Mouse (Mus musculus) midbrain, postnatal 0 days (tissue): Measurements from ENCODE around the gene Parp16. TPM values are rescaled to one million over a fixed set of nuclear protein-coding genes. Genes with fewer than 3 reads are reported as not detected.

Experiments used
- ATAC-seq: fragments of 200-750 bp; cut with Nextera tagmentation; 2 replicates; pipeline ENCODE4 v1.8.0; 2017; ENCODE audit warnings: moderate number of reproducible peaks, mild to moderate bottlenecking, moderate TSS enrichment, moderate library complexity; ENCODE audit not compliant: low FRiP score
- DNase-seq: peaks from one replicate; pipeline ENCODE4 v3.0.0-alpha.2; 2015; ENCODE audit warnings: low spot score
- H3K27ac ChIP-seq: fragments of 300-500 bp; sonication (generic); 2 replicates; pipeline ENCODE4 v1.5.1; 2014; ENCODE audit warnings: low read depth, mild to moderate bottlenecking, low read length, mixed read lengths
- H3K27me3 ChIP-seq: fragments of 300-500 bp; sonication (generic); 2 replicates; pipeline ENCODE4 v1.6.1; 2014; ENCODE audit warnings: low read length, control low read depth, mixed read lengths; ENCODE audit not compliant: insufficient read depth
- H3K36me3 ChIP-seq: fragments of 300-500 bp; sonication (generic); 2 replicates; pipeline ENCODE4 v1.6.1; 2014; ENCODE audit warnings: low read length, control low read depth, mixed read lengths; ENCODE audit not compliant: insufficient read depth
- H3K4me1 ChIP-seq: fragments of 300-500 bp; sonication (generic); 2 replicates; pipeline ENCODE4 v1.6.1; 2014; ENCODE audit warnings: mild to moderate bottlenecking, control low read depth, antibody characterized with exemption, low read length, mixed read lengths; ENCODE audit not compliant: insufficient read depth
- H3K4me2 ChIP-seq: fragments of 300-500 bp; sonication (generic); 2 replicates; pipeline ENCODE4 v1.6.1; 2014; ENCODE audit warnings: low read depth, mild to moderate bottlenecking, low read length, mixed read lengths; ENCODE audit not compliant: poor library complexity, severe bottlenecking
- H3K4me3 ChIP-seq: fragments of 300-500 bp; sonication (generic); 2 replicates; pipeline ENCODE4 v1.5.1; 2014; ENCODE audit warnings: low read depth, mild to moderate bottlenecking, low read length, moderate library complexity
- H3K9ac ChIP-seq: fragments of 300-500 bp; sonication (generic); replicated peaks from 2 replicates; pipeline ENCODE4 v1.6.1; 2014; ENCODE audit warnings: mild to moderate bottlenecking, low read length, moderate library complexity, mixed read lengths; ENCODE audit not compliant: poor library complexity, severe bottlenecking
- H3K9me3 ChIP-seq: fragments of 300-500 bp; sonication (generic); 2 replicates; pipeline ENCODE4 v1.6.1; 2016; ENCODE audit warnings: low read length, control low read depth
- CTCF ChIP-seq: IDR thresholded peaks from 2 replicates; pipeline ENCODE4 v1.5.1; 2016; ENCODE audit warnings: antibody characterized with exemption, mild to moderate bottlenecking
- WGBS: fragments of 180-500 bp; shearing (Covaris S2); extraction: QIAGEN DNeasy Blood & Tissue Kit; methylation state at CpG from one replicate; pipeline ENCODE4 v1.1.7; 2014; 5-methylcytosine and 5-hydroxymethylcytosine counted together
- polyA plus RNA-seq: library from polyadenylated mRNA; unstranded; fragments of >200 nt; fragmentation: Nextera tagmentation; extraction: Ambion mirVana; gene quantifications from 2 replicates; pipeline ENCODE4 v1.2.1, GENCODE M21; 2015
- total RNA-seq: library from RNA; depleted of rRNA; stranded (reverse); fragments of >200 nt; gene quantifications from 2 replicates; pipeline ENCODE4 v1.2.3, GENCODE M21; 2014; rRNA removed

Gene Parp16
- 7.5 and 8.0 TPM in 2 replicates for total RNA-seq
- polyA plus RNA-seq: 7.0 and 7.7 TPM in 2 replicates

DNA sequence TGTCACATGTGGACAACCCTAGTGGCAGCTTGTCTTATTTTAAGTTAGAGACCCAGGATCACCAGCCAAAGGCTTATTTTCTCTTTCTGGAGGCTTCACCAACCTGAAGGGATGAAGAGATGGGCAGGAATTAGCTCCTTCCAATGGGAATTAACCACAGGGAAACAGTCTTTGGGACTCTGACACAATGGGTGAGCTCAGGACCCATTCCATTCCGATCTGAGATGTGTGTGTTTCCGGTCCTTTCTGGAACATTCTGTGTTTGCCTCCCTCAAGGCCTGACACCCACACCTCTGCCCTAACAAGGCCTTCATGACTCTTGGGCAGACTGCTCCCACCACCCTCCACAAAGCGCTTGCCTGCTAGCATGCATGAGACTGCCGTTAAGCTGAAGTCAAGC is at the start of gene Parp16:
Gene Parp16, plus strand, starts transcription at position 301 of the 400 bp plus-strand sequence.
- Histone ChIP-seq H3K4me2 (0 out of 2 replicates have a peak within 1 kb of the TSS, but pooled peaks have one; percentile 5), H3K9ac (no peak within 1 kb of the TSS; the same call in 1 of the 2 replicates), H3K36me3 (no peaks in the 10 kb centered on the region), H3K4me3 (no peak within 1 kb of the TSS), H3K9me3 (no peaks in the 10 kb centered on the region), H3K27me3 (no peaks in the 10 kb centered on the region), H3K4me1 (0 out of 2 replicates have a peak, but pooled peaks cover 3% of the 10 kb centered on the region), H3K27ac (peak within 1 kb of the TSS; percentile 67)
- 75% methylated on average over 4 of the region's 4 CpGs for WGBS
- DNase-seq: no peak
- TF ChIP-seq CTCF: no peak
- ATAC-seq: no peak

DNA sequence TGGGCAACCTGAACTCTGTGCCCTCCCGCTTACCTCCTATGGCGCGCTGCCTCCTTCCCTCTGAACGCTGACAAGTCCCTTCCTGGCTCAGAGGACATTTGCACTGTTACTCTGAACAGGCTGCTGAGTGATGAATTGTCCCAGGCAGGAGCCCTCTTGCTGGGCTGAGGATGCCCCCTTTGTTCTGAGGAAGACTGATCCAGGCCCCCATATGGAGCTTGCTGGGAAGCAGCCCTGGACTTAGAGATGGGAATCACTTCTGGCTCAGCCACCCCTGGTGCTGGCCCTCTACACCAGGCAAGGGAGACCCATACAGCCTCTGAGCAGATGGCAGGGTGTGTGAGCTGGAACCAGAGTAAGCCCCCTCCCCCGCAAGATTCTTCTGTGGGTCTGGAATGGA is 49.2 kb upstream of the Parp16 start:
- Histone ChIP-seq H3K4me2 (no peak overlapping the region), H3K9ac (no peak overlapping the region), H3K4me3 (no peak overlapping the region), H3K36me3 (peaks cover 7% of the 10 kb centered on the region; the same call in 1 of the 2 replicates), H3K9me3 (no peaks in the 10 kb centered on the region), H3K27me3 (no peaks in the 10 kb centered on the region), H3K27ac (no peak overlapping the region), H3K4me1 (0 out of 2 replicates have a peak, but pooled peaks cover 4% of the 10 kb centered on the region)
- TF ChIP-seq CTCF: no peak
- ATAC-seq (no peak), DNase-seq (no peak)
- WGBS: 61% methylated on average over 5 of the region's 5 CpGs

DNA sequence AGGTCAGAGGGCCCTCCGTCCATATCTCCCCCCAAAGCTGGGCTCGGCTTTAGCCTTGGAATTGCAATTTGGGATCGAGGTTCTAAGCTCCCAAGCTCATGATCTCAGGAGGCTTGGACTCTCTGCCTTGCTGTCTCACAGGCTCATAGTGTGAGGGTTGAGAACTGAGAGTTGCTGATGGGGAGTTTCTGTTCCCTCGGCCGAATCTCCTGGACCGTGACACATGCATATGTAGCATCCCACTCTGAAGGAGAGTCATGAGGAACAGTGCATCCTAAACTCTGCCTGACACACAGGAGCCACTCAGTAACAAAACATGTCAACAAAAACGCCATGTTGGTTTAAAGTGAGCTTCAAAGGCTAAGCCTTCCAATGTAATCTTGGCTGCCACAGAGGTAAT is 46.6 kb upstream of the Parp16 start:
- Histone ChIP-seq H3K9ac (no peak overlapping the region), H3K9me3 (no peaks in the 10 kb centered on the region), H3K27me3 (no peaks in the 10 kb centered on the region), H3K36me3 (peaks cover 7% of the 10 kb centered on the region; the same call in 1 of the 2 replicates), H3K27ac (no peak overlapping the region), H3K4me3 (no peak overlapping the region), H3K4me1 (no peaks in the 10 kb centered on the region; the same call in 1 of the 2 replicates), H3K4me2 (no peak overlapping the region)
- WGBS: 70% methylated on average over 7 of the region's 7 CpGs
- TF ChIP-seq CTCF: no peak
- DNase-seq (no peak), ATAC-seq (no peak)

DNA sequence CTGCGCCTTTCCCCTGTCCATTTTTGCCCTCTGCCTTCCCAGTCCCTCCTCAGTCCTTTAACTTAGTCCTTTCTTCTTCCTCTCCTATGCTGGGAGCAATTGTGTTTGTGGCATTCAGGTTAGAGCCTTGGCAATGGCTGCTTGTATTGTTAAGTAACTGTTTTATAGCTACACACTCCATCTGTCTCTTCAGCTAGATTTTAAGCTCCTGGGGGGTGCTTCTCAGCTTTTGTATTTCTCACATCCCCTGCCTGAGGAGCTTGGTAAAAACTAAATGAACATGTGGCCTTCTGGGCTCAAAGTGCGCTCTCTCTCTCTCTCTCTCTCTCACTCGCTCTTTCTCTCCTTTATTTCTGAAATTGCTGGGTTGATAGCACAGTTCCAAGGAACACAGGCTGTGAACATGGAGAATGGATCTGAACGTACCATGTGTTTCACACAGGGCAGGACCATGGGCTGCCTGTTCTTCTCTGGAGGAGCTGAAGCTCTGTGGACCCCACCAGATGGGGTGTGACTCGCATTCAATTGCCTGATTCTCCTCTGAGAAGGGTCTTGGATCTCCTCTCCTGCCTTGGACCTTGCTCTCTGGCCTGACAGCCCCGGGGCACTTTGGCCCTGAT is 42.3 kb upstream of the Parp16 start:
- no peak overlapping the region for H3K4me2 ChIP-seq
- DNase-seq: no peak

DNA sequence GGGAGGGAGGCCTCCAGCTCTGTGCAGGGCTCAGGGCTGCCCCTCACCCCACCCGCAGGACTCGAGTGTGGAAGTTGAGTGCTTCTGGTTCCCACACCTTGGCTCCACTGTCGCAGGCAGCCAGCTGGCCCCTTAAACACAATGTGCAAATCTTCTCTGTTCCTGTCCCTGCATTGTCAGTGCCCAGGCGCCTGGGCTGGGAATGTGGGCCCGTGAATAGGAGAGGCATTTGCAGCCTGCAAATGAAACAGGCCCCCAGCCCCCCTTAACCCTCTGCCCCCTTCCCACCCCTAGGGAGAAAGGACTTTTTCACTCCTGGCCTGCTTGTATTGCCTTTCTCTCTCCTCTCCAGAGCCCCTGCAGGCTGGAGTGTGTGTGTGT is 41.8 kb upstream of the Parp16 start:
- DNase-seq (peak; percentile 39), ATAC-seq (peak; percentile 54; the same call in 1 of the 2 replicates)
- Histone ChIP-seq H3K4me3 (no peak overlapping the region), H3K36me3 (peaks cover 3% of the 10 kb centered on the region; the same call in 1 of the 2 replicates), H3K9me3 (no peaks in the 10 kb centered on the region), H3K4me1 (peaks cover 3% of the 10 kb centered on the region; the same call in 1 of the 2 replicates), H3K27ac (peak overlapping the region; percentile 38; the same call in 1 of the 2 replicates), H3K27me3 (no peaks in the 10 kb centered on the region), H3K4me2 (no peak overlapping the region), H3K9ac (no peak overlapping the region)
- 17% methylated on average over 5 of the region's 5 CpGs for WGBS
- no peak for TF ChIP-seq CTCF

More for the DNA sequence above, 42.3 kb upstream of the Parp16 start:
- Histone ChIP-seq H3K4me3 (no peak overlapping the region), H3K27ac (peak overlapping the region; percentile 38; the same call in 1 of the 2 replicates), H3K27me3 (no peaks in the 10 kb centered on the region), H3K36me3 (peaks cover 4% of the 10 kb centered on the region; the same call in 1 of the 2 replicates), H3K9me3 (no peaks in the 10 kb centered on the region), H3K9ac (no peak overlapping the region; the same call in 1 of the 2 replicates), H3K4me1 (peaks cover 3% of the 10 kb centered on the region; the same call in 1 of the 2 replicates)
- no peak for TF ChIP-seq CTCF
- ATAC-seq: no peak
- 35% methylated on average over 6 of the region's 6 CpGs for WGBS
